Mouse (Mus musculus) hindbrain, postnatal 0 days (tissue): ENCODE measurements at regions not wholly inside any gene's neighbourhood (a gene's known extent, or its start where the extent isn't known, plus 50 kb on each side); places are given as distances from the start of the nearest gene placed in this dataset.

ENCODE experiments used
- ATAC-seq: fragments of 200-750 bp; cut with Nextera tagmentation; 2 replicates; pipeline ENCODE4 v1.8.0; 2017; ENCODE audit warnings: mild to moderate bottlenecking, moderate TSS enrichment, moderate library complexity
- DNase-seq: peaks from one replicate; pipeline ENCODE4 v3.0.0-alpha.2; 2015; ENCODE audit warnings: low spot score
- H3K27ac ChIP-seq: fragments of 300-500 bp; sonication (generic); 2 replicates; pipeline ENCODE4 v1.5.1; 2014; ENCODE audit warnings: mild to moderate bottlenecking
- H3K27me3 ChIP-seq: fragments of 300-500 bp; sonication (generic); 2 replicates; pipeline ENCODE4 v1.6.1; 2014; ENCODE audit warnings: low read length, mixed read lengths; ENCODE audit not compliant: insufficient read depth
- H3K36me3 ChIP-seq: fragments of 300-500 bp; sonication (generic); 2 replicates; pipeline ENCODE4 v1.6.1; 2014; ENCODE audit warnings: low read length, mixed read lengths; ENCODE audit not compliant: insufficient read depth
- H3K4me1 ChIP-seq: fragments of 300-500 bp; sonication (generic); 2 replicates; pipeline ENCODE4 v1.6.1; 2014; ENCODE audit warnings: antibody characterized with exemption, low read length, mixed read lengths; ENCODE audit not compliant: insufficient read depth
- H3K4me2 ChIP-seq: fragments of 300-500 bp; sonication (generic); 2 replicates; pipeline ENCODE4 v1.6.1; 2014; ENCODE audit warnings: low read depth, mild to moderate bottlenecking, low read length, moderate library complexity, mixed read lengths
- H3K4me3 ChIP-seq: fragments of 300-500 bp; sonication (generic); 2 replicates; pipeline ENCODE4 v1.5.1; 2014; ENCODE audit warnings: low read length
- H3K9ac ChIP-seq: fragments of 300-500 bp; sonication (generic); replicated peaks from 2 replicates; pipeline ENCODE4 v1.6.1; 2014; ENCODE audit warnings: mild to moderate bottlenecking, low read length, moderate library complexity, mixed read lengths
- H3K9me3 ChIP-seq: fragments of 300-500 bp; sonication (generic); 2 replicates; pipeline ENCODE4 v1.6.1; 2016; ENCODE audit warnings: low read length, mixed read lengths
- CTCF ChIP-seq: IDR thresholded peaks from 2 replicates; pipeline ENCODE4 v1.5.1; 2016; ENCODE audit warnings: antibody characterized with exemption, control low read depth, low read depth
- WGBS: fragments of 180-500 bp; shearing (Covaris S2); extraction: QIAGEN DNeasy Blood & Tissue Kit; methylation state at CpG from one replicate; pipeline ENCODE4 v1.1.7; 2014; 5-methylcytosine and 5-hydroxymethylcytosine counted together

GRCm38 (mm10) chr1:95113493-95113892 lies 199.9 kb upstream of the Fam174a start:
- Histone ChIP-seq H3K4me2 (no peak overlapping the region), H3K27ac (no peak overlapping the region), H3K27me3 (no peaks in the 10 kb centered on the region), H3K4me1 (no peaks in the 10 kb centered on the region), H3K9ac (no peak overlapping the region), H3K9me3 (no peaks in the 10 kb centered on the region), H3K4me3 (no peak overlapping the region), H3K36me3 (no peaks in the 10 kb centered on the region)
- WGBS, result 97% methylated on average over 2 of the region's 2 CpGs
- TF ChIP-seq CTCF, result no peak
- DNase-seq (no peak), ATAC-seq (no peak)

GRCm38 (mm10) chr1:95147531-95147930 lies 165.9 kb upstream of the Fam174a start:
- ATAC-seq (no peak), DNase-seq (no peak)
- no peaks in the 10 kb centered on the region for H3K9me3 ChIP-seq

GRCm38 (mm10) chr1:95174013-95174582 lies 139.3 kb upstream of the Fam174a start:
- no peak overlapping the region for H3K4me3 ChIP-seq
- TF ChIP-seq CTCF, result no peak
- no peak for ATAC-seq
- no peak overlapping the region for H3K9ac ChIP-seq
- no peaks in the 10 kb centered on the region for H3K36me3 ChIP-seq
- no peaks in the 10 kb centered on the region for H3K4me1 ChIP-seq
- H3K4me2 ChIP-seq, result no peak overlapping the region
- 69% methylated on average over 2 of the region's 2 CpGs for WGBS
- H3K9me3 ChIP-seq, result no peaks in the 10 kb centered on the region
- no peak overlapping the region for H3K27ac ChIP-seq
- H3K27me3 ChIP-seq, result no peaks in the 10 kb centered on the region
- no peak for DNase-seq

More at GRCm38 (mm10) chr1:95147531-95147930, 165.9 kb upstream of the Fam174a start:
- Histone ChIP-seq H3K4me1 (no peaks in the 10 kb centered on the region), H3K27ac (no peak overlapping the region), H3K4me3 (no peak overlapping the region), H3K27me3 (no peaks in the 10 kb centered on the region), H3K9ac (no peak overlapping the region), H3K36me3 (no peaks in the 10 kb centered on the region), H3K4me2 (no peak overlapping the region)
- 95% methylated on average over 3 of the region's 3 CpGs for WGBS
- no peak for TF ChIP-seq CTCF

- TF ChIP-seq CTCF, result no peak
- no peaks in the 10 kb centered on the region for H3K27me3 ChIP-seq
- H3K9ac ChIP-seq, result no peak overlapping the region
- no peaks in the 10 kb centered on the region for H3K4me1 ChIP-seq
- 45% methylated on average over 1 of the region's 1 CpGs for WGBS
- H3K4me3 ChIP-seq, result no peak overlapping the region
- no peak overlapping the region for H3K27ac ChIP-seq
- no peak overlapping the region for H3K4me2 ChIP-seq
- no peaks in the 10 kb centered on the region for H3K9me3 ChIP-seq
- ATAC-seq (no peak), DNase-seq (peak; percentile 64)
- H3K36me3 ChIP-seq, result no peaks in the 10 kb centered on the region
These were observed 94.5 kb upstream of the Fam174a start for GRCm38 (mm10) chr1:95218912-95219311.

- no peaks in the 10 kb centered on the region for H3K36me3 ChIP-seq
- 27% methylated on average over 1 of the region's 1 CpGs for WGBS
- DNase-seq, result peak; percentile 41
- H3K9ac ChIP-seq, result no peak overlapping the region
- H3K4me1 ChIP-seq, result no peaks in the 10 kb centered on the region
- no peak overlapping the region for H3K4me2 ChIP-seq
- no peak for TF ChIP-seq CTCF
- H3K27ac ChIP-seq, result no peak overlapping the region
- ATAC-seq, result peak; percentile 49; the same call in 1 of the 2 replicates
- H3K27me3 ChIP-seq, result no peaks in the 10 kb centered on the region
- no peaks in the 10 kb centered on the region for H3K9me3 ChIP-seq
- H3K4me3 ChIP-seq, result no peak overlapping the region
These were observed 90.1 kb upstream of the Fam174a start for GRCm38 (mm10) chr1:95223289-95223688.

- ATAC-seq (no peak), DNase-seq (no peak)
- TF ChIP-seq CTCF, result no peak
- H3K9ac ChIP-seq, result no peak overlapping the region
- H3K4me3 ChIP-seq, result no peak overlapping the region
- no peaks in the 10 kb centered on the region for H3K9me3 ChIP-seq
- no peak overlapping the region for H3K4me2 ChIP-seq
- no peaks in the 10 kb centered on the region for H3K4me1 ChIP-seq
- H3K36me3 ChIP-seq, result no peaks in the 10 kb centered on the region
- 73% methylated on average over 3 of the region's 3 CpGs for WGBS
- H3K27ac ChIP-seq, result no peak overlapping the region
- H3K27me3 ChIP-seq, result no peaks in the 10 kb centered on the region
These were observed 71.7 kb upstream of the Fam174a start for GRCm38 (mm10) chr1:95241671-95242150.
